Mouse (Mus musculus) embryo, embryonic 10.5 days (tissue): Measurements from ENCODE around the gene Prkaa2.

Experiments
- DNase-seq: peaks from one replicate; pipeline ENCODE4 v3.0.0-alpha.2; 2015; ENCODE audit warnings: low spot score

The Prkaa2 gene

DNA sequence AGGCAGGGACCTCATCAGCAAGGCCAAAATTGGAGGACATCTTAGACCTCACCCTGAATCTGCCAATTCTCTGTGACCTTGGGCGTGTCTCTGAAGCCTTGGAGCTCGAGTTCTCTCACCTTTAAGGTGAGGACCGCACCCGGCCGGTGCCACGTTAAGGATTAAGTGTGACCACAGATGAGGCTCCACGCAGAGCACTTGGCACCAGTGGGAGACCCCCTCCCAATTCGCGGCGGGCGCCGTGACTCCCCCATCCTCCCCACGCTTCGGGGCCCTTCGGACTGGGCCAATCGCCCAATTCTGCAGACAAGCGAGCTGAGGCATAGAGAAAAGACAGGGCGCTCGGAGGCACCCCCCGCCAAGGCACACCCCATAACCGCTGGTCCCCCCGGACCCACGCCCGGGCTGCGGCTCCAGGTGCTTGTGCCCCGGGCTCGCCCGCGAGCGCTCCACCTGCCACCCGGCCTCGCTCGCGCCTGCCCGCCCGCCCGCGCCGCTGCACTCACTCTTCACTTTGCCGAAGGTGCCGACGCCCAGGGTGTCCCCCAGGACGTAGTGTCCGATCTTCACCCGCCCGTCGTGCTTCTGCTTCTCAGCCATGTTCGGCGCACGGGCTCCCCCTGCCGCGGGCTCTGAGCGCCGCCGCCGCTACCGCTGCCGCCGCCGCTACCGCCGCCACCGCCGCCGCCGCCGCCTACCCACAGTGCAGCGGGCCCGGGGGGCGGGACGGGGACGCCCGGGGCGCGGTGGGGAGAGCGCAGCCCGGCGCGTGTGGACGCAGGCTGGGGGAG is at the start of gene Prkaa2:
TSS of gene Prkaa2 (minus strand) at position 692 of the 791 bp plus-strand sequence.
- peak; percentile 73 for DNase-seq

GRCm38 (mm10) chr4:105159531-105159870 is 49.8 kb upstream of the Prkaa2 start:
- no peak for DNase-seq

DNA sequence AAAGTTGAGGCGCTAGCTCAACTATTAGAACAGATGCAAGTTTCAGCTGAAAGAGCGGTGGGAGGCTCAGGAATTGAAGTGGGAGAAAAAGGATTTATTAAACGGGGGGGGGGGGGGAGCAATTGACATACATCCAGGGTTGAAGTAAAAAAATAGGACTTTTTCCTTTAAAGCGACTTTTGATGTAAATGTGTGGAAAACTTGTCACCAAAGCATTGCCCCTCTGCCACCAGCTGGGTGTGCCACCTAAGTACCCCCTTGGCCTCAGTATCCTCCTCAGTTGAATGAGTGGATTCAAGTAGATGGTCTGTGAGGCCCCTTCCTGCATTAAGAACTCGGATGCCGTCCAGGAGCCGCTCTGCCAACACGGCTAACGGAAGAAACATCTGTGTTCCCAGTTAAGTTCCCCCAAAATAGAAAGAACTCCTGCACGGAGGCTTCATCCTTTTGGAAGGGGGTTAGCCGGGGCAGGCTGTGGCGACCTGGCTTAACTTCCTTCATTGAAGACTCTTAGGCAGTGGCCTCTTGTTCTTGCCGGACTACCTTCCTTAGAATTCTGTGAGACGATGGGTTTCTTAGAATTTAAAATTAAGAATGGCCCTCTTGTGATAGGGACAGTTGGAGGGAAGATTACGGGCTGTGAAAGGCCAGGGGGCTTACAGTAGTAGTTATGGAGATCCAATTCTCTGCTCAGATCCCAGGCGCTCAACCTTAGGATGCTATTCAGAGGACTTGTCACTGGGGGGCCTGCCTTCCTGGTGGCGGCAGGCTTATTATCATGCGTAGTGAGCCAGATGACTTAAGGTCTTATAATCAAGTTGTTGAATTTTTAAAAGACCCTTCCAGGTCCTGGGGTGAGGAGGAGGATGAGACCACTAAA is 49.2 kb upstream of the Prkaa2 start:
- peak; percentile 67 for DNase-seq

- DNase-seq: peak; percentile 81
These were observed 48.5 kb upstream of the Prkaa2 start for GRCm38 (mm10) chr4:105158169-105158555.

DNA sequence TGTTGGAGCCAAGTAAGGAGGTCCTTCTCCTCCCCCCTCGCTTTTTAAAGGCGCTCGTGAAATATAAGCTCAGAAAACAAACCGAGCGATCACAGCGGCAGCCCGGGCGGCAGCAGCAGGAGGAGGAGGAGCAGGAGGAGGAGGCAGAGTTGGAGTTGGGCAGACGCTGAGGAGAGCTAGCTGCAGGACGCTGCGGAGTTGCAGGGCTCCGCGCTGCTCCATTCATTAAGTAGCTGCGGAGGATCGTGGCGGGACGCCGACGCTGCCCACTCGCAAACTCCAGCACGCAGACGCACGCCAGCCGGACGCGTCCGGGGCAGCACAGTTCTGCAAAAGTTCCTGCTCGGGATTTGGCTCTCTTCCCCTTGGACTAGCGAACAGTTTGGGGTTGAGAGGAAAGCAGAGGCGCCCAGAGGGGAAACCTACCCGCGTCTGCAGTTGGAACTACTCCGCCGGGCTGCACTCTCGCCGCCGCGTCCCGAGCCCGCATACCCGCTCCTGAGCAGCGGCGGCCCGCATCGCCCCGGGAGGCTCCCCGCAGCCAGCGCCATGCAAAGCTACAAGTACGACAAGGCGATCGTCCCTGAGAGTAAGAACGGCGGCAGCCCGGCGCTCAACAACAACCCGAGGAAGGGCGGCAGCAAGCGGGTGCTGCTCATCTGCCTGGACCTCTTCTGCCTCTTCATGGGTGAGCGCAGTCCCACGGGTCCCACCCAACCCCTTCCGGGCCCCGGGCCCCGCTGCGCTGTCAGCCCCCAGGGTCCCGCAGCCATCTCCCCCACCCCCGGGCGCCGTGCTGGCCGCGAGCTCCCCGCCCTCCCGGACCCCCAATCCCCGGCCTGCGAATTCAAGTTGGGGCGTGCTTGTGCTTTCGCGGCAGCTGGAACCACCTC is 47.8 kb upstream of the Prkaa2 start, which contains the start of gene Plpp3:
TSS of gene Plpp3 (plus strand) at position 72 of the 893 bp plus-strand sequence.
- DNase-seq: peak; percentile 90

- DNase-seq: no peak
These were observed 47.2 kb upstream of the Prkaa2 start for GRCm38 (mm10) chr4:105156955-105157275.

DNA sequence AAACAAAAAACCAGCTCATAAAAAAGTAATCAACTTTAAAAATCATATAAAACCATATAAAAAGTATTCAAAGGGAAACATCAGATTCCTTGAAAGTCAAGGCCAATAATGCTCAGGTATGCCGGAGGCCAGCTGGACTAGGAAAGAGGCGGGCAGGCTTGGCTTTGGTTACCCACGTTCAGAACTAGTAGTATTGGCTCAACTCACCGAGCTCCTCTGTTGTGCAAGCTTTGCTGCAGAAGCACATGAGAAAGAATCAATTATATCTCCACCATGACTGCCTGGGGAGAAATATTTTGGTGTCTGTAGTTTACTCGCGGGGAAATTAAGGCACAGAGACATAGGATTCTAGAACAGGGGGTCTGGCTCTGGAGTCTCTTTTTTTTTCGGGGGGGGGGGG is 46.6 kb upstream of the Prkaa2 start:
- no peak for DNase-seq

- no peak for DNase-seq
These were observed 43.5 kb upstream of the Prkaa2 start for GRCm38 (mm10) chr4:105153227-105153626.

GRCm38 (mm10) chr4:105151911-105152690 is 42.4 kb upstream of the Prkaa2 start:
- DNase-seq: peak; percentile 92

GRCm38 (mm10) chr4:105149492-105149891 is 39.8 kb upstream of the Prkaa2 start:
- no peak for DNase-seq

DNA sequence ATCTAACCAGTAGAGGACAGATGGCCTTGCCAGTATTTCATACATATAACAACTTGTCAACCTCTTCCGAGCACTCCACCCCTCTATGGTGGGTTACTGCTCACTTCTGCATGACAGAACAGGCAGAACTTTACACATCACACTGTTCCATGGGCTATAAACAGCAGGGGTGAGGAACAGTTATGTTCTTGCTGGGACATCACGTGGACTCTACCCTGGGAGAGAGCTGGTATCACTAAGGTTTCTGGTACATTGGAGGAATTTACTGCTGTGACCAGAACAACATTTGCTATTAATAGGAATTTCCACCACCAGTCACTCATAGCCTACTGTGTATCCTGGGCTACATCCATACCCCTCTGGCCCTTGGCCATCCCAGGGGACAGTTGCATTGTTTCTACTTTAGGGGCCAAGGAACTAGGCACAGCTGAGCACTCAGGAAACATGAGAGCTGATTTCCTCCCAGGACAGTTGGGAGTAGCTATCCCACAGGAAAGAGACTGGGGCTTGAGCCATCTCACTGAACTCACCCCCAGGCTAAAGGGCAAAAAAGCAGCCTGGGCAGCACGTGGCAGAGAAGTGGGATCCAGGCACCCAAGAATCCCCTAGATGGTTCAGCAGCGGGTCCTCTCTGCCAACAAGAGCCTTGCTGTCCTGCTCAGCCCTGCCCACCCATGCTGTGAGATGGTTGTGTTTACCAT is 23.8 kb upstream of the Prkaa2 start:
- no peak for DNase-seq

DNA sequence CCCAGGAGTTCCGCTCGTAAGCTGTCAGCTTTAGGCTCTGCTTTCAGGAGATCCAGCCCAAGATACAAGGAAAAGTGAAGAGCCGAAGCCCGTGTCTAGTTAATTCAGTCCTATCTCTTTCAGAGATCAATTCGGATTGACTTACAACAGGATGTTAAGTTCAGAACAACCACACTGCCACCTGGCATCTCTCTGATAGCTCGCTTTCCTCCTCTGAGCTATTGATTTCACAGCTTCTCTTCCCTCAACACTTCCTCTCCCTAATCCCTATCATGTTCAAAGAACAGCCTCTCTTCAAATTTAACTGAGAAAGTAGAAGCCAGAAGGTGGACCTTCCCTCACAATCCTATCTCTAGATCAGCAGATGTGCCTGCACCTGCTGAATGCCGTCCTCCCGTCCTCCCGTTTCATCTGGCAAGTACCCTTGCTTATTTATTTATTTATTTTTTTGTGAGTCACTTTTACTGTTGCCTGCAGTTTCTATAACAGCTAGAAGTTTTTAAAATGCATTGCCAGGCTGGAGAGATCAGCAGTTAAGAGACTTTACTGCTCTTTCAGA is 22.1 kb upstream of the Prkaa2 start:
- DNase-seq: no peak

DNA sequence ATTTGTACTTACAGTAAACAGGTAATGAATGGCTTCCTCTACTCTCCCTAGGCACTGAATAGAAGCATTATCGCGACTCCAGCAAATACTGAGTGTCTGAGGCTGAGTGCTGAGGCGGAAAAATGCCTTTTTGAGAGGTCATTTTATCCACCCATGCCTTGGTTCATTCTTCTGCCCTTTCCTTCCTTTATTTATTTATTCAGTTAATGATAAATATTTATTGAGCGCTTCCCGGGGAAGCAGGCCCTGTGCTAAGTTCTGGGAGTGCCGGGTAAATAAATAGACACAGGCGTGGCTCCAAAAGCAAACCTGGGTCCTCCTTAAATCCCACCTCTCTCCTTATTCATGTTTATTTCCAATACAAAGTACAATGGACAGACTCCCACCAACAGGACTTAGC is 19.5 kb upstream of the Prkaa2 start:
- no peak for DNase-seq

- peak; percentile 77 for DNase-seq
These were observed 12.7 kb upstream of the Prkaa2 start for GRCm38 (mm10) chr4:105122429-105122828.

DNA sequence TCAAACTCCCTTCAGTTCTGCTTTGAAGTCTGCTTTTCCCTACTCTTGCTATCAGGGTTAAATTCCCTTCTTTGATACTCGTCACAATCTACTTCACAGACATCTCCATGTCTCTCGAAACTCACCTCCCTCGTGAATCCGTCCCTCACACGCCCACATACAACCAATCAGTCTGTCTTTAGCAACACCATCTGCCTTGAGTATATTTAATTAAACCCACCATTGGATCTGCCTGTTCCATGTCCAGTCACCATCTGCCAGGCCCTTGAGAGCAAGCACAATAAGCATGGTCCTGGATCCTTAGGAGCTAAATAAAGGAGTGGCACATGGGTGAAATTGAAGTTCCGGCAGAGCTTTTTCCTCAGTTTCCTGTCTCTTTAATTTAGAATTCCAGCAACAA is 11.4 kb upstream of the Prkaa2 start:
- DNase-seq: no peak

DNA sequence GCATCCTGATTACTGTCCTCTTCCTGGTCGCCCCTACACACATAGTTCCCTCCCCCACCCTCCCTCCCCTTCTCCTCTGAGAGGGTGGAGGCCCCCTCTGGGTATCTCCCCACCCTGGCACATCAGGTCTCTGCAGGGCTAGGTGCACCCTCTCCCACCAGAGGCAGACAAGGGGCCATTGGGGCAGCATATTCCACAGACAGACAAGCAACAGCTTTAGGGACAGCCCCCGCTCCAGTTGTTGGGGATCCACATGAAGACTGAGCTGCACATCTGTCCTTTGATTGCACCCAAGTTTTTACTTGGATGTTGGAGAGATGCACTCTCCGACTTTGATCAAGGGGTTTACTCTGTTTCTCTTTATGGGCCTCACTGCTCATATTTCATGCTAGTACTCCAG is 3.8 kb upstream of the Prkaa2 start:
- DNase-seq: no peak

- no peak for DNase-seq
These were observed 3.4 kb upstream of the Prkaa2 start for GRCm38 (mm10) chr4:105113042-105113441.

DNA sequence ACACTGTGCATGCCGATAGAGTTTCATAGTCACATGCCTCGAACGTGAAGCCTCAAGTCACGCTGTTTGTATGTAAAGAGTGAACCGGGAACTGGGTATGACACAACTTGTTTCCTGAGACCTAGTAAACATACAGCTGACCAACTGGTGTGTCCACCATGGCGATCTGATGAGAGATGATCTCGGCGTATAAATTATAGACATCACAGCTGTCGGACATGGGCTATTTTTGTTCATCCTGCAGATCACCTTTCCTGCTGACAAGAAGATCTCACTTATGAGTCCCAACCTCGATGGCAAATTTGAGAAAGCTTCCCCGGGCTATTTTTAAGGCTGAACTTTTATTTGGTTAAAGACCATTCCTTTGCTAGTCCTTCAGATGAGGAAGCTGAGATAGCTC is 2.1 kb upstream of the Prkaa2 start:
- no peak for DNase-seq

DNA sequence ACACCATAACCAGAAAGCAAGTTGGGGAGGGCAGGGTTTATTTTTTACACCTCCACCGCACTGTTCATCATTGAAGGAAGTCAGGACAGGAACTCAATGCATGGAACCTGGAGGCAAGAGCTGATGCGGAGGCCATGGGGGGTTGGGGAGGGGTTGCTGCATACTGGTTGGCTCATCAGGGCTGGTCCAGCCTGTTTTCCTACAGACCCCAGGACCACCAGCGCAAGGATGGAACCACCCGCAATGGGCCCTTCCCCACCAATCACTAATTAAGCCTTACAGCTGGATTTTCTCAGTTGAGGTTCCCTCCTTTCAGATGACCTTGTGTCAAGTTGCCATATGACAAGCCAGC is 970 bp upstream of the Prkaa2 start:
- DNase-seq: no peak

DNA sequence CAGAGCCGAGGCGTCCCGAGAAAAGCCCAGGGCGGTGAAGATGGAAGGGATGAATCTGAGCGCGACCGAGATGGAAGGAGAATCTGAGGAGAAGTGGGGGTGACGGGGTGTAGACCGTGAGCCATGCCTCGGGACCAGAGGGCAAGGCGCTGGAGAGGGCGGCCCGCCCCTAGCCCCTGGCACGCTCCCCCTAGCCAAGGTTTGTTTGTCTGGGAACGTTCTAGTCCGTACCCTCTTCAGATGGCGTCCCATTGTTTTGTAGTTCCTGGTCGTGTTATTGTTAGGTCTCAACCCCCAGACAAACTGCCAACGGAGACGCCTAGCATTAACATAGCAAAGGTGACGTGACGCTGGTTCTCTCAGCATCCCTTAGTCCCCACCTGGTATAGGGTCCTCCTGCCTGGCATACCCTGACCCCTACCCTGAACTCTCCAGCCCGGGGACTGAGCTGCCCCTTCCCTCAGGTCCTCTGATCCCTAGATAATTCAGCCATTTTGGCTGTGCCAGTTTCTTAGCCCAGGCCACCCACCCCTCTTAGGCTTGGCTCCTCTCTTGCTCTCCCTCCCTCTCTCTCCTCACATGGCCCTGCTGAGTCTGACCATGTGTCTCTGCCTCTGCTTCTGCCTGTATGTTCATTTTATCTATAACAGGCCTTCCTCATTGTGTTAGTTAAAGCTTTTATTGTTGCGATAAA is 447 bp upstream of the Prkaa2 start:
- no peak for DNase-seq
